Comparison of ENCODE assay signal across 14 mouse cellular contexts in the genomic region with DNA sequence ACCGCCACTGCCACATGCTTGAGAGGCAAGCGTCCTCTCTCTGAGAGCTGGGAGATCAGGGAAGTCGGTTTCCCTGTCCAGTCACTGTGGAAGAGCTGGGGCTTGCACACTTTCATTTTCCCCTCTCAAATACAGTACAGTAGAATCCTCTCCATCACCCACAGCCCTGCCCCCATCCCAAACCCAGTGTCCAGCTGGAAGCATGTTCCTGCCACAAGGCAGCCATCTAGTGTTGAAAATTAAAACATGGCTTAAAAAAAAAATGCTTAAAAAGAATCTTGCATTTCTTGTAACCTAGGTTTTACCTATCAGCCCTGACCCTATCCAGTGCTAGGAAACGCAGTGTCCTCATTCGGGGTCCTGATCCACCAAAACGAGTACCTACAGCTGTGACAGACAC. TPM values are rescaled to one million over a fixed set of nuclear protein-coding genes. Genes with fewer than 3 reads are reported as not detected.
A peak's percentile ranks its signal among the peaks of the same experiment; 100 is the strongest.
DNase-seq lines count a peak whose midpoint lies in the region; ATAC-seq and TF ChIP-seq lines count a peak whose summit lies in the region.
"Had no signal": no experiment of that assay in that cellular context is flagged by ENCODE, and none has a peak within 500 bp of the region (broad histone marks: within the 10 kb centered on the region; RNA-seq: fewer than 3 reads in every experiment).

No protein-coding gene starts in this region.

- no peak overlapping the region for H3K4me2 ChIP-seq in forebrain, embryonic 11.5 days (ENCODE audit: low read depth, low read length, severe bottlenecking)
- H3K4me2 ChIP-seq: embryonic facial prominence, embryonic 15.5 days; heart, embryonic 15.5 days had no signal

- no peak overlapping the region for H3K9ac ChIP-seq in forebrain, embryonic 11.5 days (ENCODE audit: low read length)
- H3K9ac ChIP-seq: embryonic facial prominence, embryonic 15.5 days; heart, embryonic 15.5 days had no signal

- 87% methylated on average over 5 of the region's 6 CpGs for WGBS in forebrain, embryonic 11.5 days

- no peaks in the 10 kb centered on the region for H3K4me1 ChIP-seq in forebrain, embryonic 11.5 days (replicated peaks; ENCODE audit: control insufficient read depth, insufficient read depth, low read length)
- H3K4me1 ChIP-seq: embryonic facial prominence, embryonic 15.5 days; heart, embryonic 15.5 days had no signal

- peak; percentile 26 to 55 for DNase-seq in adrenal gland, adult (ENCODE audit: inconsistent age in 2 of 2, low spot score in 1 of 2)
- no peak for DNase-seq in adrenal gland, adult 18-20 months (ENCODE audit: low spot score in 2 of 2)
- DNase-seq in left cerebral cortex, adult 2 months (ENCODE audit: extremely low spot score in 1 of 2, low spot score in 2 of 2): no peak
- DNase-seq in left cerebral cortex, adult 8-10 months (ENCODE audit: low spot score in 2 of 2): no peak
- DNase-seq in adipocyte (ENCODE audit: low spot score): peak; percentile 38
- DNase-seq in kidney, postnatal 25 days: peak; percentile 27 to 48
- no peak for DNase-seq in forebrain, embryonic 11.5 days (ENCODE audit: low spot score)
- DNase-seq in c-Kit-positive CD71-positive TER-119-positive erythroid progenitor cells, embryonic 14.5 days (ENCODE audit: low spot score): no peak

- no peak overlapping the region for H3K27ac ChIP-seq in left cerebral cortex, adult 2 months
- no peak overlapping the region for H3K27ac ChIP-seq in forebrain, embryonic 11.5 days (ENCODE audit: low read depth, low read length)
- H3K27ac ChIP-seq: embryonic facial prominence, embryonic 15.5 days; heart, embryonic 15.5 days had no signal

- H3K9me3 ChIP-seq in forebrain, embryonic 11.5 days (ENCODE audit: control insufficient read depth, low read length): no peaks in the 10 kb centered on the region
- H3K9me3 ChIP-seq: embryonic facial prominence, embryonic 15.5 days; heart, embryonic 15.5 days had no signal

- no peaks in the 10 kb centered on the region for H3K36me3 ChIP-seq in forebrain, embryonic 11.5 days (ENCODE audit: control insufficient read depth, insufficient read depth, low read length)
- H3K36me3 ChIP-seq: embryonic facial prominence, embryonic 15.5 days; heart, embryonic 15.5 days had no signal

- no peak for ATAC-seq in forebrain, embryonic 11.5 days (replicated peaks; ENCODE audit: low FRiP score)
- ATAC-seq: activated CD4-positive, CD25-positive, alpha-beta regulatory T cell, adult 4 months had no signal

- H3K4me3 ChIP-seq in left cerebral cortex, adult 2 months: no peak overlapping the region
- no peak overlapping the region for H3K4me3 ChIP-seq in forebrain, embryonic 11.5 days (ENCODE audit: low read depth, low read length)
- H3K4me3 ChIP-seq: embryonic facial prominence, embryonic 15.5 days; heart, embryonic 15.5 days; myocyte had no signal

- intact Hi-C loops in left cerebral cortex, adult 2 months (cut with DNase I): no loop called here

- no peaks in the 10 kb centered on the region for H3K27me3 ChIP-seq in forebrain, embryonic 11.5 days (ENCODE audit: control insufficient read depth, insufficient read depth, low read length)
- H3K27me3 ChIP-seq: embryonic facial prominence, embryonic 15.5 days; heart, embryonic 15.5 days had no signal

- TF ChIP-seq CTCF in left cerebral cortex, adult 2 months (IDR thresholded peaks at IDR 0.05): peak; percentile 34

RNA-seq across cellular contexts. Expression of a gene that starts 2.3 kb away (rescaled TPM):
- total RNA-seq in adrenal gland, adult 18-20 months (2021): 10 to 100 TPM; 48.3 to 69.2 TPM
- total RNA-seq in left cerebral cortex, adult 2 months (2021): 1 to 10 TPM; 1.2 to 1.5 TPM
- 1 to 10 TPM in 3 of 4 experiments, under 1 TPM in 1; 0.93 to 3.0 (median 1.2) TPM for total RNA-seq in left cerebral cortex, adult 8-10 months (2022)
- 0.33 TPM in 1 of 2 replicates, not detected in the other for polyA plus RNA-seq in forebrain, embryonic 11.5 days (2014; fragmentation: Nextera tagmentation; extraction: Ambion mirVana)
- polyA plus RNA-seq: activated CD4-positive, CD25-positive, alpha-beta regulatory T cell, adult 4 months had no signal

RNA-seq across cellular contexts. Expression of a gene that starts 25.6 kb away (rescaled TPM):
- total RNA-seq in adrenal gland, adult 18-20 months (2021): 10 to 100 TPM in 1 of 2 experiments, 1 to 10 TPM in 1; 6.7 to 12.3 TPM
- total RNA-seq in left cerebral cortex, adult 2 months (2021): under 1 TPM; 0.14 to 0.20 TPM
- total RNA-seq in left cerebral cortex, adult 8-10 months (2022): not detected
- polyA plus RNA-seq in forebrain, embryonic 11.5 days (2014; fragmentation: Nextera tagmentation; extraction: Ambion mirVana): not detected in 2 replicates
- polyA plus RNA-seq: activated CD4-positive, CD25-positive, alpha-beta regulatory T cell, adult 4 months; embryonic facial prominence, embryonic 15.5 days; heart, embryonic 15.5 days; limb, embryonic 11.5 days; stomach, embryonic 16.5 days had no signal

RNA-seq across cellular contexts. Expression of a gene that starts 32.3 kb away (rescaled TPM):
- total RNA-seq in adrenal gland, adult 18-20 months (2021): 10 to 100 TPM; 45.4 to 88.8 TPM
- 1 to 10 TPM; 1.5 to 1.8 TPM for total RNA-seq in left cerebral cortex, adult 2 months (2021)
- 1 to 10 TPM; 1.7 to 2.2 (median 1.9) TPM for total RNA-seq in left cerebral cortex, adult 8-10 months (2022)
- 0.08 and 0.35 TPM in 2 replicates for polyA plus RNA-seq in forebrain, embryonic 11.5 days (2014; fragmentation: Nextera tagmentation; extraction: Ambion mirVana)

RNA-seq across cellular contexts. Expression of a gene that starts 51.6 kb away (rescaled TPM):
- 10 to 100 TPM; 22.7 to 22.8 TPM for total RNA-seq in adrenal gland, adult 18-20 months (2021)
- total RNA-seq in left cerebral cortex, adult 2 months (2021): under 1 TPM; 0.25 to 0.37 TPM
- under 1 TPM; 0.19 to 0.49 (median 0.45) TPM for total RNA-seq in left cerebral cortex, adult 8-10 months (2022)
- 0.08 and 0.21 TPM in 2 replicates for polyA plus RNA-seq in forebrain, embryonic 11.5 days (2014; fragmentation: Nextera tagmentation; extraction: Ambion mirVana)
- polyA plus RNA-seq: activated CD4-positive, CD25-positive, alpha-beta regulatory T cell, adult 4 months had no signal

Comparison
In these comparisons a context has a peak if more than half of its experiments do, and no peak if none do; other contexts are left out.
1. DNase-seq: peak in adrenal gland, adult (2 of 2), adipocyte (single experiment) and kidney, postnatal 25 days (2 of 2); none in adrenal gland, adult 18-20 months (0 of 2), left cerebral cortex, adult 2 months (0 of 2), left cerebral cortex, adult 8-10 months (0 of 2), forebrain, embryonic 11.5 days (single experiment) and c-Kit-positive CD71-positive TER-119-positive erythroid progenitor cells, embryonic 14.5 days (single experiment).
2. RNA of a gene that starts 2.3 kb away (total RNA-seq): 48.3 to 69.2 TPM in adrenal gland, adult 18-20 months; 1.2 to 1.5 TPM in left cerebral cortex, adult 2 months and 0.93 to 3.0 TPM in left cerebral cortex, adult 8-10 months; every median in the first group is over 10 times any median in the second.
3. RNA of a gene that starts 25.6 kb away (total RNA-seq): 6.7 to 12.3 TPM in adrenal gland, adult 18-20 months; 0.14 to 0.20 TPM in left cerebral cortex, adult 2 months and not detected in left cerebral cortex, adult 8-10 months; every median in the first group is over 4 times any median in the second.
4. RNA of a gene that starts 32.3 kb away (total RNA-seq): 45.4 to 88.8 TPM in adrenal gland, adult 18-20 months; 1.7 to 2.2 TPM in left cerebral cortex, adult 8-10 months and 1.5 to 1.8 TPM in left cerebral cortex, adult 2 months; every median in the first group is over 10 times any median in the second.